Mouse (Mus musculus): ENCODE measurements around the gene Trim2. TPM values are rescaled to one million over a fixed set of nuclear protein-coding genes. Genes with fewer than 3 reads are reported as not detected.

Gene Trim2
- total and polyA plus RNA-seq, 3 experiments, result 2.4 to 3.3 (median 2.5) TPM

DNA sequence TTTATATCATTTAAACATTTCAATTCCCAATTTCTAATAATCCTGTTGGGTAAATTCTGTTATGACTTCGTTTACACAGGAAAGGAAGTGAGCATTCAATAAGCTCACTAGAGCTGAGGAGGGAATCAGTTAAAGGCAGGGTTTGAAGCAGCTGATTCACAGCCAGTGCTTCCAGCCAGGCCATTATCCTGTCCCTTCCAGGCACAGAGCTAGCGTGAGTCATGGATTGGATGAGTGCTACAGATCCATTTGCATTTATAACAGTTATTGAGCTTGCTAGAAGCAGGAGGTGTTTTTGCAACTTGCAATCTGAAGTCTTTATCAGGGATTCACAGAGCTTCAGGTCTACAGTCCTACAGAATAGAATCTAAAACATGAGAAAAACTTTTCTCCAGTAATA lies 99.3 kb downstream of the Trim2 start:
- no peak for DNase-seq (ENCODE audit: extremely low read depth)
- H3K4me2 ChIP-seq (ENCODE audit: insufficient read depth, low read depth, poor library complexity, severe bottlenecking), result no peak overlapping the region
- H3K9ac ChIP-seq (ENCODE audit: insufficient read depth, low read depth), result no peak overlapping the region
- TF ChIP-seq TBP (conservative IDR thresholded peaks at IDR 0.05; ENCODE audit: low read depth, low read length) (no peak), IRF4 (IDR thresholded peaks at IDR 0.05; ENCODE audit: low read depth, low read length) (no peak)
- peaks cover 3 to 39% of the 10 kb centered on the region in 2 experiments for H3K36me3 ChIP-seq (replicated peaks in 1 of 2; ENCODE audit: control insufficient read depth in 1 of 2, insufficient read depth in 1 of 2, low read length in 1 of 2)
- H3K9me3 ChIP-seq (replicated peaks; ENCODE audit: low read length), result no peaks in the 10 kb centered on the region
- H3K27ac ChIP-seq (ENCODE audit: insufficient read depth, low read depth), result no peak overlapping the region
- in situ Hi-C loops (cut with MboI; ENCODE audit: low pct_ligation_motif_present, low pct_unique_long_range_greater_than_20kb, low sequenced_read_pairs) (no loop called here), dilution Hi-C loops (cut with MboI; ENCODE audit: extremely low pct_ligation_motif_present, extremely low pct_unique_long_range_greater_than_20kb, low sequenced_read_pairs) (no loop called here)
- no peaks in the 10 kb centered on the region for H3K27me3 ChIP-seq (replicated peaks)
- H3K4me3 ChIP-seq (replicated peaks in 1 of 3; ENCODE audit: low read depth in 2 of 3, low read length in 2 of 3, poor library complexity in 1 of 3), result no peak overlapping the region
- peaks cover 0 to 2% of the 10 kb centered on the region in 2 experiments; a peak in 1 of 4 replicates for H3K4me1 ChIP-seq (ENCODE audit: control insufficient read depth in 1 of 2, insufficient read depth in 2 of 2)
- H3K79me2 ChIP-seq (replicated peaks; ENCODE audit: control insufficient read depth, extremely low read depth, insufficient read depth, poor library complexity, severe bottlenecking), result no peaks in the 10 kb centered on the region

- in situ Hi-C loops (cut with MboI; ENCODE audit: low pct_ligation_motif_present, low pct_unique_long_range_greater_than_20kb, low sequenced_read_pairs), result no loop called here
Measured at GRCm38 (mm10) chr3:84206106-84206505, 100.6 kb downstream of the Trim2 start.

GRCm38 (mm10) chr3:84205650-84206049 lies 101.0 kb downstream of the Trim2 start:
- in situ Hi-C loops (cut with MboI; ENCODE audit: low pct_ligation_motif_present, low pct_unique_long_range_greater_than_20kb, low sequenced_read_pairs), result no loop called here
- no peak overlapping the region for H3K4me2 ChIP-seq (ENCODE audit: insufficient read depth, low read depth, poor library complexity, severe bottlenecking)
- H3K79me2 ChIP-seq (replicated peaks; ENCODE audit: control insufficient read depth, extremely low read depth, insufficient read depth, poor library complexity, severe bottlenecking), result no peaks in the 10 kb centered on the region
- TF ChIP-seq GABPA (IDR thresholded peaks at IDR 0.05; ENCODE audit: insufficient replicate concordance, low read depth, low read length), result no peak
- TF ChIP-seq MAZ (IDR thresholded peaks at IDR 0.05; ENCODE audit: low read depth, low read length), result no peak
- no peak for TF ChIP-seq MYC (IDR thresholded peaks at IDR 0.05; ENCODE audit: low read depth, low read length)
- no peak for TF ChIP-seq IRF4 (IDR thresholded peaks at IDR 0.05; ENCODE audit: low read depth, low read length)
- TF ChIP-seq HCFC1 (IDR thresholded peaks at IDR 0.05; ENCODE audit: low read depth, low read length), result no peak
- TF ChIP-seq JUND (conservative IDR thresholded peaks at IDR 0.05; ENCODE audit: low read depth, low read length), result no peak
- no peak for TF ChIP-seq KAT2A (IDR thresholded peaks at IDR 0.05; ENCODE audit: insufficient replicate concordance, low read length)
- H3K27me3 ChIP-seq (replicated peaks), result no peaks in the 10 kb centered on the region
- H3K4me3 ChIP-seq (replicated peaks in 1 of 3; ENCODE audit: low read depth in 2 of 3, low read length in 2 of 3, poor library complexity in 1 of 3), result no peak overlapping the region
- peaks cover 0 to 2% of the 10 kb centered on the region in 2 experiments; a peak in 1 of 4 replicates for H3K4me1 ChIP-seq (ENCODE audit: control insufficient read depth in 1 of 2, insufficient read depth in 2 of 2)
- H3K9ac ChIP-seq (ENCODE audit: insufficient read depth, low read depth), result no peak overlapping the region
- no peak overlapping the region for H3K27ac ChIP-seq (ENCODE audit: insufficient read depth, low read depth)
- H3K36me3 ChIP-seq (replicated peaks in 1 of 2; ENCODE audit: control insufficient read depth in 1 of 2, insufficient read depth in 1 of 2, low read length in 1 of 2), result peaks cover 3 to 39% of the 10 kb centered on the region in 2 experiments
- no peaks in the 10 kb centered on the region for H3K9me3 ChIP-seq (replicated peaks; ENCODE audit: low read length)
- no peak for DNase-seq (ENCODE audit: extremely low read depth)
- dilution Hi-C loops (cut with MboI; ENCODE audit: extremely low pct_ligation_motif_present, extremely low pct_unique_long_range_greater_than_20kb, low sequenced_read_pairs), result no loop called here

More at GRCm38 (mm10) chr3:84206106-84206505, 100.6 kb downstream of the Trim2 start:
- Histone ChIP-seq H3K4me3 (replicated peaks in 1 of 3; ENCODE audit: low read depth in 2 of 3, low read length in 2 of 3, poor library complexity in 1 of 3) (no peak overlapping the region), H3K27ac (ENCODE audit: insufficient read depth, low read depth) (no peak overlapping the region), H3K27me3 (replicated peaks) (no peaks in the 10 kb centered on the region), H3K36me3 (replicated peaks in 1 of 2; ENCODE audit: control insufficient read depth in 1 of 2, insufficient read depth in 1 of 2, low read length in 1 of 2) (peaks cover 3 to 39% of the 10 kb centered on the region in 2 experiments), H3K4me1 (ENCODE audit: control insufficient read depth in 1 of 2, insufficient read depth in 2 of 2) (peaks cover 0 to 2% of the 10 kb centered on the region in 2 experiments; a peak in 1 of 4 replicates), H3K79me2 (replicated peaks; ENCODE audit: control insufficient read depth, extremely low read depth, insufficient read depth, poor library complexity, severe bottlenecking) (no peaks in the 10 kb centered on the region), H3K9ac (ENCODE audit: insufficient read depth, low read depth) (no peak overlapping the region), H3K4me2 (ENCODE audit: insufficient read depth, low read depth, poor library complexity, severe bottlenecking) (no peak overlapping the region), H3K9me3 (replicated peaks; ENCODE audit: low read length) (no peaks in the 10 kb centered on the region)
- TF ChIP-seq ZC3H11A (IDR thresholded peaks at IDR 0.05; ENCODE audit: low read depth, low read length), result no peak
- TF ChIP-seq RCOR1 (conservative IDR thresholded peaks at IDR 0.05; ENCODE audit: low read depth, low read length), result no peak
- no peak for TF ChIP-seq IRF4 (IDR thresholded peaks at IDR 0.05; ENCODE audit: low read depth, low read length)
- TF ChIP-seq JUND (conservative IDR thresholded peaks at IDR 0.05; ENCODE audit: low read depth, low read length), result no peak
- TF ChIP-seq NRF1 (IDR thresholded peaks at IDR 0.05; ENCODE audit: low read depth, low read length), result no peak
- TF ChIP-seq ELF1 (IDR thresholded peaks at IDR 0.05; ENCODE audit: low read depth, low read length), result no peak
- TF ChIP-seq USF2 (conservative IDR thresholded peaks at IDR 0.05; ENCODE audit: low read depth, low read length), result no peak
- no peak for TF ChIP-seq CHD1 (IDR thresholded peaks at IDR 0.05; ENCODE audit: low read depth, low read length)
- TF ChIP-seq ZMIZ1 (IDR thresholded peaks at IDR 0.05; ENCODE audit: low read depth, low read length), result no peak
- no peak for TF ChIP-seq GABPA (IDR thresholded peaks at IDR 0.05; ENCODE audit: insufficient replicate concordance, low read depth, low read length)
- no peak for TF ChIP-seq EP300 (IDR thresholded peaks at IDR 0.05; ENCODE audit: low read length)
- TF ChIP-seq KAT2A (IDR thresholded peaks at IDR 0.05; ENCODE audit: insufficient replicate concordance, low read length), result no peak
- no peak for TF ChIP-seq TCF12 (IDR thresholded peaks at IDR 0.05; ENCODE audit: low read depth, low read length)
- TF ChIP-seq ZKSCAN1 (IDR thresholded peaks at IDR 0.05; ENCODE audit: borderline replicate concordance, low read depth, low read length), result no peak
- no peak for DNase-seq (ENCODE audit: extremely low read depth)
- dilution Hi-C loops (cut with MboI; ENCODE audit: extremely low pct_ligation_motif_present, extremely low pct_unique_long_range_greater_than_20kb, low sequenced_read_pairs), result no loop called here

All from CH12.LX (cell line).